Mouse (Mus musculus) spleen, adult 2 months (tissue): ENCODE measurements at regions not wholly inside any gene's neighbourhood (a gene's known extent, or its start where the extent isn't known, plus 50 kb on each side); places are given as distances from the start of the nearest gene placed in this dataset.
"Not testable (repeated sequence)": the region's sequence is repeated elsewhere in the genome, so short reads cannot be mapped to it uniquely, and the experiment has no call there.

Experiments used
- CTCF ChIP-seq: fragments of 200-500 bp; IDR thresholded peaks from 2 replicates; pipeline ENCODE4 v1.5.1; 2011; ENCODE audit warnings: mild to moderate bottlenecking, inconsistent platforms; ENCODE audit not compliant: insufficient read depth, insufficient read length, insufficient replicate concordance; ENCODE audit errors: extremely low read depth
- POLR2A ChIP-seq: fragments of 200-500 bp; IDR thresholded peaks from 2 replicates; pipeline ENCODE4 v1.6.1; 2011; ENCODE audit warnings: low read depth, low read length, inconsistent platforms

- not testable (repeated sequence) for TF ChIP-seq CTCF, POLR2A
Measured at GRCm38 (mm10) chr3:137287558-137287957, 53.3 kb upstream of the Emcn start.
